Mouse (Mus musculus): Measurements from ENCODE around the gene Taf8.

- TF ChIP-seq CTCF (IDR thresholded peaks at IDR 0.05; ENCODE audit: low read depth), result no peak
- TF ChIP-seq EP300 (IDR thresholded peaks at IDR 0.05; ENCODE audit: low read depth), result no peak
These were observed 56.1 kb downstream of the Taf8 start for GRCm38 (mm10) chr17:47446025-47446424.

All from liver, postnatal 0 days (tissue).